Mouse (Mus musculus): ENCODE data around the gene Spag5. TPM values are rescaled to one million over a fixed set of nuclear protein-coding genes. Genes with fewer than 3 reads are reported as not detected.
A peak's percentile ranks its signal among the peaks of the same experiment; 100 is the strongest.

Gene Spag5
- polyA plus RNA-seq, 1 experiment = 68.8 TPM

GRCm38 (mm10) chr11:78324965-78325364, 23.6 kb downstream of the Spag5 start:
- TF ChIP-seq EP300 (IDR thresholded peaks at IDR 0.05; ENCODE audit: insufficient read depth, low read depth, low read length) = no peak
- TF ChIP-seq CTCF (IDR thresholded peaks at IDR 0.05; ENCODE audit: low read depth, low read length) = no peak
- no peak for TF ChIP-seq POLR2A (IDR thresholded peaks at IDR 0.05; ENCODE audit: insufficient read depth, low read length)
- Histone ChIP-seq H3K9me3 (replicated peaks; ENCODE audit: control insufficient read depth, insufficient read depth, low read length, poor library complexity, severe bottlenecking) (no peaks in the 10 kb centered on the region), H3K4me1 (ENCODE audit: control insufficient read depth, insufficient read depth, low read length) (no peaks in the 10 kb centered on the region), H3K36me3 (ENCODE audit: control insufficient read depth, insufficient read depth, low read length, poor library complexity, severe bottlenecking) (peaks cover 20% of the 10 kb centered on the region), H3K9ac (ENCODE audit: low read depth, poor library complexity, severe bottlenecking) (no peak overlapping the region), H3K4me3 (ENCODE audit: low read depth, low read length) (no peak overlapping the region), H3K27ac (ENCODE audit: insufficient read depth, low read length) (no peak overlapping the region), H3K27me3 (ENCODE audit: control insufficient read depth, insufficient read depth, low read length, poor library complexity, severe bottlenecking) (no peaks in the 10 kb centered on the region)

DNA sequence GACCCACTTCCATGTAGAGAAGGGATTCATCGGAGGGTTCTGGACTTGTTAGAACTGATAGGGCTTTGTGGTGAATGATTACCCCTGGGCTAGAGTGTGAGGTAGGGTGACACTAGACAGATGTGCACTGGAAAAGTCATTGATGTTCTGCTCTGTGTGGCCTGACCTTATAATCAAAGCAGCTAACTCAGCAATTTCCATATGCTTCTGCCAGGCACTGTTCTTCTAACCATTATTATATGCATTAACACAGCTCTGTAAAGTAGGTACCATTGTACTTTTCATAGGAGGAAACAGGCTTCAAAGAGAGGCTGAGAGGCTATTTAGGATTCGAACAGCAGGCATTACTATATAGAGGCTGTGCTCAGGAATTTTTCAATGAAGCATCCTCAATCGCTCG, 25.9 kb downstream of the Spag5 start:
- Histone ChIP-seq H3K27ac (ENCODE audit: insufficient read depth, low read length) (no peak overlapping the region), H3K36me3 (ENCODE audit: control insufficient read depth, insufficient read depth, low read length, poor library complexity, severe bottlenecking) (no peaks in the 10 kb centered on the region), H3K9me3 (replicated peaks; ENCODE audit: control insufficient read depth, insufficient read depth, low read length, poor library complexity, severe bottlenecking) (no peaks in the 10 kb centered on the region), H3K4me3 (ENCODE audit: low read depth, low read length) (no peak overlapping the region), H3K9ac (ENCODE audit: low read depth, poor library complexity, severe bottlenecking) (no peak overlapping the region), H3K27me3 (ENCODE audit: control insufficient read depth, insufficient read depth, low read length, poor library complexity, severe bottlenecking) (no peaks in the 10 kb centered on the region), H3K4me1 (ENCODE audit: control insufficient read depth, insufficient read depth, low read length) (no peaks in the 10 kb centered on the region)
- TF ChIP-seq POLR2A (IDR thresholded peaks at IDR 0.05; ENCODE audit: insufficient read depth, low read length) (no peak), EP300 (IDR thresholded peaks at IDR 0.05; ENCODE audit: insufficient read depth, low read depth, low read length) (no peak), CTCF (IDR thresholded peaks at IDR 0.05; ENCODE audit: low read depth, low read length) (no peak)

GRCm38 (mm10) chr11:78327634-78328511, 26.5 kb downstream of the Spag5 start, which contains the start of gene Pigs:
Gene Pigs (plus strand): TSS chr11:78328415.
- TF ChIP-seq EP300 (IDR thresholded peaks at IDR 0.05; ENCODE audit: insufficient read depth, low read depth, low read length) (no peak), POLR2A (IDR thresholded peaks at IDR 0.05; ENCODE audit: insufficient read depth, low read length) (no peak), CTCF (IDR thresholded peaks at IDR 0.05; ENCODE audit: low read depth, low read length) (no peak)
- H3K27ac ChIP-seq (ENCODE audit: insufficient read depth, low read length) = peak within 1 kb of the TSS; percentile 53; the same call in 1 of the 2 replicates
- H3K27me3 ChIP-seq (ENCODE audit: control insufficient read depth, insufficient read depth, low read length, poor library complexity, severe bottlenecking) = no peaks in the 10 kb centered on the region
- H3K36me3 ChIP-seq (ENCODE audit: control insufficient read depth, insufficient read depth, low read length, poor library complexity, severe bottlenecking) = 0 out of 2 replicates have a peak, but pooled peaks cover under 1% of the 10 kb centered on the region
- no peaks in the 10 kb centered on the region for H3K4me1 ChIP-seq (ENCODE audit: control insufficient read depth, insufficient read depth, low read length)
- peak within 1 kb of the TSS; percentile 84 for H3K9ac ChIP-seq (ENCODE audit: low read depth, poor library complexity, severe bottlenecking)
- H3K4me3 ChIP-seq (ENCODE audit: low read depth, low read length) = peak within 1 kb of the TSS; percentile 87
- H3K9me3 ChIP-seq (replicated peaks; ENCODE audit: control insufficient read depth, insufficient read depth, low read length, poor library complexity, severe bottlenecking) = no peaks in the 10 kb centered on the region

- Histone ChIP-seq H3K4me1 (ENCODE audit: control insufficient read depth, insufficient read depth, low read length) (no peaks in the 10 kb centered on the region), H3K27ac (ENCODE audit: insufficient read depth, low read length) (no peak overlapping the region), H3K9me3 (replicated peaks; ENCODE audit: control insufficient read depth, insufficient read depth, low read length, poor library complexity, severe bottlenecking) (no peaks in the 10 kb centered on the region), H3K27me3 (ENCODE audit: control insufficient read depth, insufficient read depth, low read length, poor library complexity, severe bottlenecking) (no peaks in the 10 kb centered on the region), H3K4me3 (ENCODE audit: low read depth, low read length) (peak overlapping the region; percentile 86), H3K9ac (ENCODE audit: low read depth, poor library complexity, severe bottlenecking) (peak overlapping the region; percentile 84), H3K36me3 (ENCODE audit: control insufficient read depth, insufficient read depth, low read length, poor library complexity, severe bottlenecking) (0 out of 2 replicates have a peak, but pooled peaks cover 5% of the 10 kb centered on the region)
- TF ChIP-seq EP300 (IDR thresholded peaks at IDR 0.05; ENCODE audit: insufficient read depth, low read depth, low read length) (no peak), POLR2A (IDR thresholded peaks at IDR 0.05; ENCODE audit: insufficient read depth, low read length) (peak; percentile 39)
Measured at GRCm38 (mm10) chr11:78328512-78329056, 27.3 kb downstream of the Spag5 start.

GRCm38 (mm10) chr11:78332676-78333075, 31.3 kb downstream of the Spag5 start:
- Histone ChIP-seq H3K27me3 (ENCODE audit: control insufficient read depth, insufficient read depth, low read length, poor library complexity, severe bottlenecking) (no peaks in the 10 kb centered on the region), H3K36me3 (ENCODE audit: control insufficient read depth, insufficient read depth, low read length, poor library complexity, severe bottlenecking) (peaks cover 11% of the 10 kb centered on the region), H3K9me3 (replicated peaks; ENCODE audit: control insufficient read depth, insufficient read depth, low read length, poor library complexity, severe bottlenecking) (no peaks in the 10 kb centered on the region), H3K9ac (ENCODE audit: low read depth, poor library complexity, severe bottlenecking) (no peak overlapping the region), H3K4me1 (ENCODE audit: control insufficient read depth, insufficient read depth, low read length) (no peaks in the 10 kb centered on the region), H3K4me3 (ENCODE audit: low read depth, low read length) (no peak overlapping the region), H3K27ac (ENCODE audit: insufficient read depth, low read length) (no peak overlapping the region)
- TF ChIP-seq EP300 (IDR thresholded peaks at IDR 0.05; ENCODE audit: insufficient read depth, low read depth, low read length) = no peak
- no peak for TF ChIP-seq CTCF (IDR thresholded peaks at IDR 0.05; ENCODE audit: low read depth, low read length)
- no peak for TF ChIP-seq POLR2A (IDR thresholded peaks at IDR 0.05; ENCODE audit: insufficient read depth, low read length)

- TF ChIP-seq POLR2A (IDR thresholded peaks at IDR 0.05; ENCODE audit: insufficient read depth, low read length) = no peak
- no peak for TF ChIP-seq EP300 (IDR thresholded peaks at IDR 0.05; ENCODE audit: insufficient read depth, low read depth, low read length)
- no peak for TF ChIP-seq CTCF (IDR thresholded peaks at IDR 0.05; ENCODE audit: low read depth, low read length)
- H3K27ac ChIP-seq (ENCODE audit: insufficient read depth, low read length) = no peak overlapping the region
- H3K27me3 ChIP-seq (ENCODE audit: control insufficient read depth, insufficient read depth, low read length, poor library complexity, severe bottlenecking) = no peaks in the 10 kb centered on the region
- no peak overlapping the region for H3K4me3 ChIP-seq (ENCODE audit: low read depth, low read length)
- H3K9me3 ChIP-seq (replicated peaks; ENCODE audit: control insufficient read depth, insufficient read depth, low read length, poor library complexity, severe bottlenecking) = no peaks in the 10 kb centered on the region
- H3K9ac ChIP-seq (ENCODE audit: low read depth, poor library complexity, severe bottlenecking) = no peak overlapping the region
- no peaks in the 10 kb centered on the region for H3K4me1 ChIP-seq (ENCODE audit: control insufficient read depth, insufficient read depth, low read length)
- peaks cover 17% of the 10 kb centered on the region for H3K36me3 ChIP-seq (ENCODE audit: control insufficient read depth, insufficient read depth, low read length, poor library complexity, severe bottlenecking)
Measured at GRCm38 (mm10) chr11:78333992-78334391, 32.7 kb downstream of the Spag5 start.

Measured in ES-Bruce4 (cell line).